Mouse (Mus musculus) intestine, embryonic 16.5 days (tissue): ENCODE results near the gene A730049H05Rik. TPM values are rescaled to one million over a fixed set of nuclear protein-coding genes. Genes with fewer than 3 reads are reported as not detected.

ENCODE experiments used
- ATAC-seq: fragments of 200-750 bp; cut with Nextera tagmentation; 2 replicates; pipeline ENCODE4 v1.8.0; 2017; ENCODE audit warnings: moderate TSS enrichment, moderate library complexity
- H3K27ac ChIP-seq: fragments of 300-500 bp; sonication (generic); 2 replicates; pipeline ENCODE4 v1.5.1; 2014; ENCODE audit warnings: mild to moderate bottlenecking, low read length
- H3K27me3 ChIP-seq: fragments of 300-500 bp; sonication (generic); replicated peaks from 2 replicates; pipeline ENCODE4 v1.6.1; 2014; ENCODE audit warnings: low read length, control low read depth, mixed read lengths; ENCODE audit not compliant: control insufficient read depth, insufficient read depth
- H3K36me3 ChIP-seq: fragments of 300-500 bp; sonication (generic); 2 replicates; pipeline ENCODE4 v1.6.1; 2014; ENCODE audit warnings: low read length, control low read depth; ENCODE audit not compliant: control insufficient read depth, insufficient read depth
- H3K4me1 ChIP-seq: fragments of 300-500 bp; sonication (generic); 2 replicates; pipeline ENCODE4 v1.6.1; 2014; ENCODE audit warnings: low read length, control low read depth, mixed read lengths; ENCODE audit not compliant: control insufficient read depth, insufficient read depth
- H3K4me2 ChIP-seq: fragments of 300-500 bp; sonication (generic); 2 replicates; pipeline ENCODE4 v1.6.1; 2014; ENCODE audit warnings: low read depth, low read length, control low read depth
- H3K4me3 ChIP-seq: fragments of 300-500 bp; sonication (generic); 2 replicates; pipeline ENCODE4 v1.5.1; 2014; ENCODE audit warnings: mild to moderate bottlenecking, low read length
- H3K9ac ChIP-seq: fragments of 300-500 bp; sonication (generic); 2 replicates; pipeline ENCODE4 v1.6.1; 2014; ENCODE audit warnings: low read depth, low read length
- H3K9me3 ChIP-seq: fragments of 300-500 bp; sonication (generic); 2 replicates; pipeline ENCODE4 v1.6.1; 2016; ENCODE audit warnings: low read length, control low read depth; ENCODE audit not compliant: control insufficient read depth
- WGBS: fragments of 180-500 bp; shearing (Covaris S2); extraction: QIAGEN DNeasy Blood & Tissue Kit; methylation state at CpG from one replicate; pipeline ENCODE4 v1.1.7; 2014; 5-methylcytosine and 5-hydroxymethylcytosine counted together
- polyA plus RNA-seq: library from polyadenylated mRNA; unstranded; fragments of >200 nt; fragmentation: Nextera tagmentation; extraction: Ambion mirVana; gene quantifications from 2 replicates; pipeline ENCODE4 v1.2.1, GENCODE M21; 2015

Gene A730049H05Rik
- polyA plus RNA-seq, 1 experiment from 2014 or later = 0.38 TPM

DNA sequence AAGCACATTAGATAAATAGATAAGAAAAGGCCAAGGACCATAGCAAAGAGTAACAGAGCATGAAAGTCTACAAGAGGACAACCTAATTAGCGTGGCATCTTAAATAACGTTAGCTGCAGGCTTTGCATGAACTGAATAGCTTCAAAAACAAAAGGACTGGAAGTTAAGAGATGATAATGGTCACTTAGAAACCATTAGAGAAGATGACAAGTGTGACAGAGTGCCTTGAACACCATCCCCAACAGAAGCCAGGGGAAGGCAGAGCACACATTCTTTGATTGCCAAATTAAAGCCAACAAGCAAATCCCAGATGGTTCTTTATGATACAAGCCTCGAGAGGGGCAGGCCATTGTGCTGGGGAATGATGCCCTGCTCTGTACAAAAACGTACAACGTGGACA lies 5.3 kb downstream of the A730049H05Rik start:
- no peaks in the 10 kb centered on the region for H3K4me1 ChIP-seq
- 71% methylated on average over 5 of the region's 5 CpGs for WGBS
- no peak for ATAC-seq

DNA sequence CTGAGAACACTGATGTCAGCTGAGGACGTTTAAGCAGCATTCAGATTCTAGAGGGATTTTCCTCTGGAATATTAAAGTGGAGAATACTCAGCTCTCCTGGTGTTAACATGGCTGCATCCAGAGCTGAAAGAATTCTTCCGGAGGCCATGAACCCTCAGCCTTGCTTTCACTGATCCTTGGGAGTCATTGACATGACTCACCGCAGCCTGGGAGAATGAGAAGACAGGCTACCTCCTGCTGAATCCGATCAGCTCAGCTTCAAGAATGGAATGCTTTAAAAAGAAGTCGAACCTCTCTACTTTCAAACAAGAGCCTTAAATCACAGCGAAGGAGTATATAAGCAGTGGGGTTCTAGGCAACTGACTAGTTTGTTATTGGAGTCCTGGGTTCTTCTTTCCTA lies 5.7 kb downstream of the A730049H05Rik start:
- ATAC-seq = no peak
- WGBS = 63% methylated on average over 6 of the region's 6 CpGs

More for the DNA sequence above, 5.3 kb downstream of the A730049H05Rik start:
- Histone ChIP-seq H3K4me2 (no peak overlapping the region), H3K4me3 (no peak overlapping the region), H3K27ac (no peak overlapping the region), H3K27me3 (no peaks in the 10 kb centered on the region), H3K9ac (no peak overlapping the region), H3K9me3 (no peaks in the 10 kb centered on the region), H3K36me3 (no peaks in the 10 kb centered on the region)

DNA sequence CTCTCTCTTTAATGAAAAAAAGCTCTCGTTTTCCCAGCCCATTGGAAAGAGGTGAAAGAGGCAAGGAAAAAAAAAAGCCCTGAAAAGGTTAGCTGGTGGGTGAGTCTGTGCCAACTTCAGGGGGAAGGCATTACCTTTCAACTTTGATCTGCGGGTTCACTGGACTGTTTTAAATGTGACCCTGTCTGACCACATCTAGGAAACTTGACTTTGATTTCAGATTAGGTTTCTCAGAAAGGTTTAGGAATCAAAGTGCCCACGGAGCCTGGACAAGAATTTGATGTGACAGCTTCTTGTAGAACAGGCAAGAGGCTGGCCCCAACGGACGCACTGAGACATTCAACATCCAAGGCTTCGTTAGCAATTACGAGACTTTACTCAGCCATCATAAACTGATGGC lies 7.7 kb downstream of the A730049H05Rik start:
- Histone ChIP-seq H3K4me1 (no peaks in the 10 kb centered on the region), H3K4me2 (no peak overlapping the region), H3K9me3 (no peaks in the 10 kb centered on the region), H3K9ac (no peak overlapping the region), H3K4me3 (no peak overlapping the region), H3K36me3 (no peaks in the 10 kb centered on the region), H3K27ac (no peak overlapping the region), H3K27me3 (no peaks in the 10 kb centered on the region)
- ATAC-seq = no peak
- 79% methylated on average over 7 of the region's 7 CpGs for WGBS

More for the DNA sequence above, 5.7 kb downstream of the A730049H05Rik start:
- Histone ChIP-seq H3K9me3 (no peaks in the 10 kb centered on the region), H3K27me3 (no peaks in the 10 kb centered on the region), H3K9ac (no peak overlapping the region), H3K4me3 (no peak overlapping the region), H3K4me2 (no peak overlapping the region), H3K4me1 (no peaks in the 10 kb centered on the region), H3K27ac (no peak overlapping the region), H3K36me3 (no peaks in the 10 kb centered on the region)

DNA sequence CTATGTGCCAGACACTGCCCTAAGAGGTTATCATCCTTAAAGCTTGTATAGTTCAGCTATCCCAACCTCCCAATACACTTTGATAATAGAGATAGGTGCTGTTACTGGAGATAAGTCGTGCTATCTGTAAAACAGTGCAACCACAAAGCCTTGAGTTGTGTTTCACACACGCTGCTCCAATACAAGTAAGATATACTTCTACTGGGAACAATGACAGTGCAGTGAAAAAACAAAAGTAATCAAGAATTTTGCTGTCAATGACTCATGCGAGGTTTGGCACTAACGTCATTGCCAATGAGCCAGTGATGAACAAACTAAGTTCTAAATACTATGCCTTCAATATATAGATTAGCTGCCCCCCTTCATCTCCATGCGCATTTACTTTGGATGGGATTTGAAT lies 10.3 kb downstream of the A730049H05Rik start:
- H3K36me3 ChIP-seq = no peaks in the 10 kb centered on the region
- H3K27ac ChIP-seq = no peak overlapping the region
- no peak overlapping the region for H3K4me3 ChIP-seq
- H3K9ac ChIP-seq = no peak overlapping the region
- ATAC-seq = no peak
- 84% methylated on average over 5 of the region's 5 CpGs for WGBS
- no peaks in the 10 kb centered on the region for H3K9me3 ChIP-seq
- H3K4me1 ChIP-seq = no peaks in the 10 kb centered on the region
- no peak overlapping the region for H3K4me2 ChIP-seq
- H3K27me3 ChIP-seq = no peaks in the 10 kb centered on the region

DNA sequence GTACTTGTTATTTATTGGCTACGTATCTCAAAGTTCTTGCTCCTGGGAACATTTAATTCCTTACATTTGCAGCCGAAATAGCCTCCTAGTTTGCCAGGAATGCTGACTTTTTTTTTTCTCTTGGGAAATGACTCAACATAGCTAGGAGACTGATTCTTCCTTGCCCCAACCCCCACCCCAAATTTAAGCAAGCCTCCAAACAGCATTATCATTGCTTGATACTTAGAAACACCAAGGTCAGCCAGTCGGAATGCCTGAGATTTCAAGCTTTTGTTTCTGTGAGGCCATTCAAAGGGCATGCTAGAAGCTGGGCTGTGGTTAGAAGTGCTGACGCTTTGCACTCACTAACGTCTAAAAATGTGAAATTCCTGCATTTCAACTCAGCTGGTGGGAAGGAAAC lies 11.1 kb downstream of the A730049H05Rik start:
- no peaks in the 10 kb centered on the region for H3K36me3 ChIP-seq
- no peaks in the 10 kb centered on the region for H3K27me3 ChIP-seq
- WGBS = 53% methylated on average over 5 of the region's 5 CpGs
- H3K4me1 ChIP-seq = no peaks in the 10 kb centered on the region
- H3K9ac ChIP-seq = no peak overlapping the region
- H3K27ac ChIP-seq = no peak overlapping the region
- H3K9me3 ChIP-seq = no peaks in the 10 kb centered on the region
- H3K4me3 ChIP-seq = no peak overlapping the region
- ATAC-seq = no peak
- no peak overlapping the region for H3K4me2 ChIP-seq

DNA sequence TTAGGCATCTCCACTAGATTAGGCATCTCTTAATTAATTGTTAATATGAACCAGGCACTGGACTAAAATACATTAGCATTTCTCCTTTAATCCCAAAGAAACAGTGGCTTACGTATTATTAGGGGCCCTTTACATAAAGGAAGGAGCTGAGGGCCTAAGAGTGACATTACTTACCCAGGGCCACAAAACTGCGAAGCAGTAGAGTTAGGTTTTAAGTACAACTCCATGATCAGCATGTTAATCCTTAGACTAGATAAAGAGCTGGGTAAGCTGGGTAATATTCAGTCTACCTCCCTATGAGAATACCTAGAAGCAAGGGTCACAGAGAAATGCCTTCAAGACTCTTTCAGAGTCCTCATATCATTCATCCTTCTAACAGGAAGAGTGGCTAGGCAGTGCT lies 12.9 kb downstream of the A730049H05Rik start:
- H3K9me3 ChIP-seq = no peaks in the 10 kb centered on the region
- H3K4me1 ChIP-seq = no peaks in the 10 kb centered on the region
- no peak overlapping the region for H3K9ac ChIP-seq
- WGBS = 91% methylated on average over 2 of the region's 2 CpGs
- no peak overlapping the region for H3K4me3 ChIP-seq
- no peak for ATAC-seq
- no peak overlapping the region for H3K27ac ChIP-seq
- no peak overlapping the region for H3K4me2 ChIP-seq
- no peaks in the 10 kb centered on the region for H3K27me3 ChIP-seq
- no peaks in the 10 kb centered on the region for H3K36me3 ChIP-seq

DNA sequence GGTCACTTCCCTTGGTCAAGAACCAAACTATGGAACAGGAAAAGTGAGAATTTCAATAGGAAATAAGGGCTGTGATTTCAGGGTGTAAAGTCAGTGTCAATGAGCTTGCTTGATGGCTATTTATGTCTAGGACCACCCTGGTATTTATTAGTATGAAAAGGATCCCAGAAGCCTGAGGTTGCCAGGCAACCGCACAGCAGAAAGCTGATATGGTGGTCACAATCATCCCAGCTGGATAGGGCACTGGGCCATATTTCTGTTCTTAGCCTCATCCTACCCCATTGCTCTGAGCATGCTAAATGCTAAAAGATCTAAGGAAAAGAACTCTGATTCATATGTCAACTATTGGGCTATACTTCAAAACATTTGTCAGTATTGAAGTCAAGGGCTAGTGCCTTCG lies 14.8 kb downstream of the A730049H05Rik start:
- Histone ChIP-seq H3K4me1 (no peaks in the 10 kb centered on the region), H3K9ac (no peak overlapping the region), H3K4me2 (no peak overlapping the region), H3K9me3 (no peaks in the 10 kb centered on the region), H3K27me3 (no peaks in the 10 kb centered on the region), H3K36me3 (no peaks in the 10 kb centered on the region), H3K4me3 (no peak overlapping the region), H3K27ac (no peak overlapping the region)
- 88% methylated on average over 2 of the region's 2 CpGs for WGBS
- ATAC-seq = no peak

DNA sequence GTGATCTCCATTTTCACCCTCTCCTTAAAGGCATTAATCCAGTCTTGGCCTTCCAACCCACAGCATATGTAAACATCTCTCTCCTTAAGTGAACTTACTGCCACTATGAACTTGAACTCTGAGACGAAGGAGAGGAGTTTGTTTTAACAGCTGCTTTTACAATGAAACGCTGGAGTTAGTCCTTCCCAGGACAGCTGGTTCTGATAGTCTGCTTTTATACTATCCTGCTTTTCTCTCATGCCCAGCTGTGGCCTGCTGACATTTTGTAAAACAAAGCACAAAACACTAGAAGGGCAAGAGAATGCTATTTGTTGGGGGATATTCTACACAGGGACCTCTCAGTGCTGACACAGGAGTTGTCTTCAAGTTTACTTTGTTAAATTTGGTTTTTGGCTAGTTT lies 25.7 kb downstream of the A730049H05Rik start:
- Histone ChIP-seq H3K9ac (no peak overlapping the region), H3K9me3 (no peaks in the 10 kb centered on the region), H3K4me2 (no peak overlapping the region), H3K4me3 (no peak overlapping the region), H3K27ac (no peak overlapping the region), H3K27me3 (no peaks in the 10 kb centered on the region), H3K4me1 (no peaks in the 10 kb centered on the region), H3K36me3 (no peaks in the 10 kb centered on the region)
- no peak for ATAC-seq
- WGBS = 33% methylated on average over 2 of the region's 2 CpGs

DNA sequence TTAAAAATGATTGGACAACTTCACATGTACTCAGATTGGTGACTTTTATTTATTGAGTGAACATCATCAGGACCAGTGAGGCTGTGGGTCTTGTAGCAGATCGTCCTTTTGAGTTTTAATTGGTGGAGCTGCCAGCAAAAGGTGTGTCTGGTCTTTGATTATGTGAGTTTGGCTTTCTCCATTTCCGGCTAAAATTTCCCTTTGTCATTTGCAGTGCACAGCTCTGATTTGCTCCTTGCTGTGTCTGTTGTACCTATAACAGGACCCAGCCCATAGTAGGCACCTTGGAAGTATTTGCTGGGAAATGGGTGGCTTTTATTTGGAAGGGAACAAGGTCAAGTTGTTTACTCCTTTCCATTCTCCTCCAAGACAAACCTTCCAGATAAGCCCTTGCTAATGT lies 27.2 kb downstream of the A730049H05Rik start:
- Histone ChIP-seq H3K4me1 (no peaks in the 10 kb centered on the region), H3K9ac (no peak overlapping the region), H3K36me3 (no peaks in the 10 kb centered on the region), H3K4me3 (no peak overlapping the region), H3K27ac (no peak overlapping the region), H3K9me3 (no peaks in the 10 kb centered on the region), H3K4me2 (no peak overlapping the region), H3K27me3 (no peaks in the 10 kb centered on the region)
- no peak for ATAC-seq
- 80% methylated on average over 2 of the region's 2 CpGs for WGBS

DNA sequence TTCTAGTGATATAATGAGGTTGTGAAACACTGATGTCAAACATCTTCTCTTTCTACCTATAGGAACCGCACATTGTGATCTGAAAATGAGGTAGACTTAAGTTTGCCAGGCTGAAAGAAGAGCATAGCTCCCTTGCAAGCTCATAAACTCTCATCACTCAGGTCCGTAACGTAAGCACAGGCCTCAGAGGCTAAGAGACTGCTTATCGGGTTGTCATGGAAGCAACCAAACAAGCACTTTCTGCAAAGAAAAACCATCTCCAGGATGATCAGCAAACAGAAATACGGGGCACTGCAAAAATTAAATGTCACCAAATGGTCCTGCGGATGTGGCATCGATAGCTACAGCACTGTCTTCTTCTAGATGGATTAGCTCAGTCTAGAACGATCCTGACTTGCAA lies 29.6 kb downstream of the A730049H05Rik start:
- Histone ChIP-seq H3K9ac (no peak overlapping the region), H3K27me3 (no peaks in the 10 kb centered on the region), H3K27ac (no peak overlapping the region), H3K4me2 (no peak overlapping the region), H3K4me1 (peaks cover 2% of the 10 kb centered on the region; the same call in 1 of the 2 replicates), H3K4me3 (no peak overlapping the region), H3K9me3 (no peaks in the 10 kb centered on the region), H3K36me3 (no peaks in the 10 kb centered on the region)
- no peak for ATAC-seq
- 58% methylated on average over 8 of the region's 8 CpGs for WGBS
